Mouse (Mus musculus) olfactory bulb, adult 2 months (tissue): ENCODE data around the gene Tcte1.

ENCODE experiments used
- CTCF ChIP-seq: fragments of 200-500 bp; IDR thresholded peaks from 2 replicates; pipeline ENCODE4 v1.5.1; 2012; ENCODE audit warnings: low read depth, mild to moderate bottlenecking, low read length, moderate library complexity; ENCODE audit not compliant: insufficient read depth
- POLR2A ChIP-seq: fragments of 200-500 bp; IDR thresholded peaks from 2 replicates; pipeline ENCODE4 v1.6.1; 2012; ENCODE audit warnings: mild to moderate bottlenecking, low read depth, low read length, moderate library complexity; ENCODE audit not compliant: insufficient read depth

- TF ChIP-seq POLR2A (no peak), CTCF (no peak)
These were observed 6.1 kb upstream of the Tcte1 start for GRCm38 (mm10) chr17:45517135-45517534.
